Mouse (Mus musculus) brain, adult 10 weeks (tissue): ENCODE measurements around the gene Vmn1r11. TPM values are rescaled to one million over a fixed set of nuclear protein-coding genes. Genes with fewer than 3 reads are reported as not detected.

Experiments
- polyA plus RNA-seq: library from polyadenylated mRNA; stranded (reverse); fragments of 350-450 nt; fragmentation: Illumina TruSeq; extraction: RNeasy Lipid Tissue Mini Kit (QIAGEN cat#74804); gene quantifications from one replicate; pipeline ENCODE4 v1.2.3, GENCODE M21; 2015; ENCODE audit warnings: low read depth, low replicate concordance

Gene Vmn1r11
- not detected for polyA plus RNA-seq

DNA sequence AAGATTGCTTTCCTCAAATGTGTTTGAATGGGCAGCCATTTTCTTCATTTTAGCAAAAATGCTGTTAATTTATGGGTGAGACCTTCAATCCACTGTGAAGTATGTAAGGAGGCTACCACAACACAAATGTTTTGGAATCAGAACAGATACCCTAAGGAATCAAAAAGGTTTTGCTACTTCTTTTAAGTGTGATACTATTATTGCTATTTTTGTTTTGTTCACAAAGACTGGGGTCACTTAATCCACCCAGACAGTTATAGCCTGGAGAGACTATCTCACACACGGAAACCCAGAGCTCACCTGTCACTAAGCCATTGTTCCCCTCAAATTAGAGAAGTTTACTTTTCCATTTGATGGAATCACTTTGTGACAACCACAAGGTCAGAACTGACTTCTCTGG is at the start of gene Vmn1r11:
Gene Vmn1r11 (plus strand): TSS at position 301 of the 400 bp plus-strand sequence.

DNA sequence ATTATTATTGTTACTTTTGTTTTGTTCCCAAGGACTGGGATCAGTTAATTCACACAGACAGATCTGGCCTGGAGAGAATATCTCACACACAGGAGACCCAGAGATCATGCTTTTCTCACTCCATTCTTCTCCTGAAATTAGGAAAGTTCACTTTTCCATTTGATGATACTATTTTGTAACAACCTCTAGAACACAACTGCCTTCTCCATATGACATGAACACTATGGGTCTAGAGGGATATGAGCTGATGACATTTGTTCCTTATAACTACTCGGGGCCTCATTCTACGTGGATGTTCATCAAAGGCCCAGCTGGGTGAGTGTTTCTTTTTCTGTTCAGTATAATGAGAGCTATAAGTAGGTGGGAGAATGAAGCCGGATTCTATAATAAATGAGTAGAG is 24.1 kb upstream of the Vmn1r11 start, which contains the start of gene Vmn1r10:
Gene Vmn1r10 (plus strand): TSS at position 301 of the 400 bp plus-strand sequence.

DNA sequence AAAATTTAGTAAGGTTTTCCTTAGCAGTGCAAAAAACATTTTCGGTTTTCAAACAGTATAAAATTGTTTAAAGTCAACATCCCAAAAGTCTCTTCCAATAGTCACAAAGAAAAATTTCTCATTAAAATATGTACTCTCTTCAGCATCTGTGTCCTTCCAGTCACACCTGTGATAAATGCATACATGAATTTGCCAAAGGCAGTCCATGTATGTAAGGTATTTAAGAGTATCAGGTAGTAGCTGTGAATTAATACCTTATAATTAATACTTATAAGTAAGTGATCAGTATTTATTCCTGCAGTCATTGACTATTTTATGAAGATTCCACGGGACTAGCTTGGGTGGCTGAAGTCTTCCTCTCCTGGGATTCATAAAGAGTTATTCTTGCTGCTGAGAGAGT is 23.4 kb downstream of the Vmn1r11 start, which contains the start of gene Vmn1r12:
Gene Vmn1r12 (plus strand): TSS at position 301 of the 400 bp plus-strand sequence.

Other genes starting within 250 kb of the Vmn1r11 start
- gene Nt5c3, start 209.5 kb upstream of the Vmn1r11 start, polyA plus RNA-seq, result 97.9 TPM
- not detected for gene Vmn1r4, start 209.4 kb upstream of the Vmn1r11 start, polyA plus RNA-seq
- gene Vmn1r5, start 163.2 kb upstream of the Vmn1r11 start, polyA plus RNA-seq, result not detected
- not detected for gene Vmn1r6, start 136.2 kb upstream of the Vmn1r11 start, polyA plus RNA-seq
- gene Vmn1r7, start 108.1 kb upstream of the Vmn1r11 start, polyA plus RNA-seq, result not detected
- gene Vmn1r8, start 101.2 kb upstream of the Vmn1r11 start, polyA plus RNA-seq, result not detected
- not detected for gene Vmn1r9, start 66.7 kb upstream of the Vmn1r11 start, polyA plus RNA-seq
- gene Vmn1r10, start 24.0 kb upstream of the Vmn1r11 start, polyA plus RNA-seq, result not detected
- gene Vmn1r12, start 23.5 kb downstream of the Vmn1r11 start, polyA plus RNA-seq, result not detected
- not detected for gene Vmn1r13, start 69.8 kb downstream of the Vmn1r11 start, polyA plus RNA-seq
- not detected for gene Vmn1r14, start 98.2 kb downstream of the Vmn1r11 start, polyA plus RNA-seq
- gene Vmn1r15, start 124.5 kb downstream of the Vmn1r11 start, polyA plus RNA-seq, result not detected
- not detected for gene Vmn1r16, start 196.0 kb downstream of the Vmn1r11 start, polyA plus RNA-seq
- not detected for gene Vmn1r17, start 230.3 kb downstream of the Vmn1r11 start, polyA plus RNA-seq